Mouse (Mus musculus) natural killer cell, adult 2 months (primary cell): ENCODE results near the gene Rhog.
A peak's percentile ranks its signal among the peaks of the same experiment; 100 is the strongest.

Experiments used
- DNase-seq, 2 experiments: peaks; one replicate each; pipeline ENCODE4 v3.0.0; 2022; ENCODE audit warnings: low spot score in 2 of 2

Rhog gene

GRCm38 (mm10) chr7:102250631-102251214 lies 5.1 kb downstream of the Rhog start:
- DNase-seq, result peak; percentile 93 to 94

DNA sequence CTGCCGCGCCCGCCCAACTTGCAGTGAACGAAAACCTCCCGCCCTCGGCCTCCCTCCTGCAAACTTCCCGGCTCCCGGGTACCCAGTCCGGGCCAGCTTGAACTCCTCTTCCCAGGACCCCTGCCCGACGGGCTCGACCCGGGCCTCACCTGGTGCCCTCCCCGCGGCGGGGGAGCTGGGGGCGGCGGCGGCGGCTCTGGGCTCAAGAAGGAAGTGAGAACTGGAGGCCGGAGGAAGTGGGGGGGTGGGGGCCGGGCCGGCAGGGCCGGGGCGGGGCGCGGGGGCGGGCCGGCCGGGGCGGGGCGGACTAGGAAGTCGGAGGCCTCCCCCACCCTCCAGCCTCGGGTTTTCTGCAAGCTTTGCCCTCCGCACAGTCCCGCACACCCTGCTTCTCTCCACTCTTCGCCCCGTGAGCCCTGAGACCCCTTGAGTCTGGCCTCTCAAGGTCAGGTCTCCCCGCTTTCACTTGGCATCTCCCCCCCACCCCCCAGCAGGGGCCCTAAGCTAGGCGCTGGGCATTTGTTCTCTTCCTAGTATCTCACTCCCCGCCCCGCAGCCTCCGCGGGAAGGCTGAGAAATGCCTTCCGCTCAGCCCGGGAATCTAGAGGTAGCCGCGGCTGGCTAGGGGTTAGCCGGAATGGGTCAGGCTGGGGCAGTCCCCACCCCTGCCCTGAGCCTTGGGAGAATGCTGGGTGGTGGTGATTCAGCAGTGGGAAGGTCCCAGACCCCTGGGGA lies 5.8 kb downstream of the Rhog start:
- peak; percentile 68 to 74 for DNase-seq

DNA sequence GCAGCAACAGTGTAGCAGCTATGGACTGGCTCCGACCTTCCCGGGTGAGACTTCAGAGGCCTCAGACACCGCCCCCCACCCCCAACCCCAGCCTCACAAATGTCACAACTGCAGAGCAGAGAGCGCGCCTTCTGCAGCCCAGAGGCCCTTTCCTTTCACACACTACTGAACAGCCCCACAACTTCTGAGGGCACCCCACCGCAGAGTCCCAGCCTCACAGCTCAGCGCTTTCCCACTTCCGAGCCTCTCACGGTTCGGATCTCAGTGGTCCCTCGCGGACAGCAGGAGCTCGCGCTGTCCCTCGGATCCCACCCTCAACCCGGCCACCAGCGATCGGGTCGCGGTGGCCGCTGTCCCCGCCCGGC lies 6.3 kb downstream of the Rhog start:
- peak in 1 of 2 experiments; percentile 68 for DNase-seq

GRCm38 (mm10) chr7:102248691-102249404 lies 7.0 kb downstream of the Rhog start:
- peak; percentile 58 to 60 for DNase-seq

- no peak for DNase-seq
Observed at GRCm38 (mm10) chr7:102246956-102247797, 8.7 kb downstream of the Rhog start.

- DNase-seq, result no peak
Observed at GRCm38 (mm10) chr7:102246265-102246664, 9.6 kb downstream of the Rhog start.

DNA sequence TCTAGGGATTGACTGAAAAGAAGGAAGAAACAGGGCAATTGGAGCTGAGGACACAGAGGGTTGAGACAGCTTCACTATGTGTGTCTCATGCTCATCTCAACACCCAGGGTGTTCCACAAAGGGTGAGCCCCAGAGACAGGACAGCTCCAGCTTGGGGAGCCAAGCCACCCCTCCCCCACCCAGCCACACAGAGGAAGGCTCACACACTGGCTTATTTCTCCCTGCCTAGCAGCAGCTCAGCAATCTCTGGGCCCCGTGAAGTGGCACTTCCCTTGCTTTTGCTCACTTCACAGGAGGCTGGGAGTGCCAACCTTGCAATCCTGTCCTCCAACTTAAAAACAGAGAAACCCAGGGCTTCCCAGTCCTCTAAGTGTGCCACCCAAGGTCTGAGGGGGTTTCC lies 10.1 kb downstream of the Rhog start:
- no peak for DNase-seq

DNA sequence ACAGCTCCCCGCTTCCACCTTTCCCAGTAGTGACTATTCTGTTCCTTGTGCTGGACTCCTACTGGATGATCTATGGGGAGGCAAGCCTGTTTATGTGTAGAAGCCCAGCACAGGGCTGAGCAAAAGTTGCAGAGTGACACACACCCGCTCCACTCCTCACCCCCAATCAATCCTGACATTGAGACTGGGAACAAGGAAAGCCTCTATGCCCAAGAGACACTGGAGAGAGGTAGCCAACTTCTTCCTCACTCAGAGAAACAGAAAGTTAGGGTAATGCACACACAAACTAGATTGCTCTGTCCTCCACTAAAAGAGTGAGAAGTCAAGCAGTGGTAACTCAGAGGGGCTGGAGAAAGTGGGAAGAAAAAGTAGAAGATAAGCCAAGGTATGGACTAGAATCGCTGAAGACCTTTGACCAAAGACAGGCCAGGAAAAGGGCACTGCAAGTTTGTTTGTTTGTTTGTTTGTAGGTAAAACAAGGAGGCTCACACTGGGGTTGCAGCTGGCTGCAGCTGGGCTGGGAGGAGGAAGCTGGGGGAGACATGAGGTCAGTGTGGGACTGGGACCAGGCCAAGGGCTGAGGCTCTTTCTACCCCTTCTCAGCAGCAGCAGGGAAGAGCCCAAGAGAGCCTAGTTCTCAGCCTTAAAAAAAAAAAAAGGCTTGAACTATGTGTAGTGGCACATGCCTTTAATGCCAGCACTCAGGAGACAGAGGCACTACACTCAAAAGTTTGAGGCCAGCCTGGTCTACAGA lies 10.9 kb downstream of the Rhog start:
- DNase-seq, result no peak

- peak in 1 of 2 experiments; percentile 17 for DNase-seq
Observed at GRCm38 (mm10) chr7:102243870-102244269, 12.0 kb downstream of the Rhog start.

DNA sequence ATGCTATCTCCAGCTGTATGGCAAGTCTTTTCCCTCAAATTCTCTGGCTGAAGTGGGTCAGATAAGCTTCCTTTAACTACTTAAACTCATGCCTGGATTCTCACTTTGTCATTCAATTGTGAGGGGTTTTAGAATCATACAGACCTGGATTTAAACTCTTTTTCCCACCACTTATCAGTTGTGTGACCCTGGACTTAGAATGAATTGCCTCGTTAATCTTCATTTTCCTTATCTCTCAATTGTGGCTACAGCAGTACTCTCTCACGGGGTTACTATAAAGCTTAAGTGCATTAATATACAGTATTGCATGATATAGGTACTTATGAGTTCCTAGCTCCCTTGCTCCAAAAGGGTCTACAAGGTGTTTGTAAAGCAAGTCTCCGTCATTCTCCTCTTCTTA lies 12.9 kb downstream of the Rhog start:
- no peak for DNase-seq

DNA sequence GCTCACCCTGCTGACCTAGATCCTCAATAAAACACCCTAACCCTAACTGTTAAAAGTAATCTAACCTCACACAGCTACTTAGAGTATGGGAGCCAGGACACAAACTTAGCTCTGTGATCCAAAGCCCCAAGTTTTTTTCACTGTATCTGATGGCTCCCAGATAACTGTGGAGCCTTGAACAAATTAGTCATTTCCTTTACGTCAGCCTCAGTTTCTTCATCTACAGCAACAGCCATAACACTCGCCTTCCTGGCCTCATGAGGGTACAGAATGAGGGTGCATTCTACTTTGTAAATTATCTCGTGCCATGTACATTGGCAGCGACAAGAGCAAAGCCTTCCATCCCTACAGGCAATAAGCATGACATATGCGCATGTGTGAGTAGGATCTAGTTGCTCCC lies 13.5 kb downstream of the Rhog start:
- DNase-seq, result no peak

DNA sequence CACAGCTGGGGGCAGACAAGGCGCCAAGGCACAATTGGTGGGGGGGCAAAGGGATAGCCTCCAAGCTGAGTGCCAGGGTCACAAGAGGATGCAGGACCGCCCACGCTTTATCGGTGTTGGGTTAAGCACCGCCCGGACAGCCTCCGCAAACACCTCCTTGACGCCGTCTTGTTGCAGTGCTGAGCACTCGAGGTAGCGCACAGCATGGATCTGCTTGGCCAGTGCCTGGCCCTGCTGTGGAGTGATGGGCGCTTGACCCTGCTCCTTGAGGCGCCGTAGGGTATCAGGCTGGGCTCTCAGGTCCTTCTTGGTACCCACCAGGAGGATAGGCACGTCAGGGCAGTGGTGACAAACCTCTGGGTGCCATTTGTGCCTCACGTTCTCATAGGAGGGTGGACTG lies 16.3 kb downstream of the Rhog start:
- DNase-seq, result no peak

DNA sequence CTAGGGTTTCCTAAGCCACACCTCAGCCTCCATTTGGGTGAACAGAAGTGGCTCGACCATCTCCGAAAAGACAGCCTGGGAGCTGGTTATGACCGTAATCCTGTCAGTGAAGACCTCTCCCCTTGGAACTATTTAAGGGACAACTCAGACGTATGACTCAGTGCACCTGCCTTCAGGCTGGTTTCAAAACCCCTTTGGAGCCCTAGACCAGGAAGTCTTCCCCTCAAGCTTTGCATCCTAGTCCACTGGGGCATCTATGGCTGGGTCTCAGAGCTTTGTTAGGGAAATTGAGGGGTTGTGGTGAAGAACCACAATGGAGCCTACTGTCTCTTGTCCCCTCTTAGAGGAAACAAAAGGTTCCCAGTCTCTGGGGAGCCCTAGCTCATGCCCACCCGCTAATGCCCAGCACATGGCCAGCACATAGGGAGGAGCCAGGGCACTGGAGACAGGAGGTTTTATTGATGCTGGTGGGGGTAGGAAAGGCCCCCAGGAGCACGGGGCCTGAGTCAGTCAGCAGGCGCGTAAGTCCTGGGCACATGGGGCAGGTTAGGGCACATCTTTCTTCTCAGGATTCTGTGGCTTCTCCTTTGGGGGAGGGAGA lies 17.1 kb downstream of the Rhog start:
- no peak for DNase-seq

GRCm38 (mm10) chr7:102233059-102233458 lies 22.8 kb downstream of the Rhog start:
- no peak for DNase-seq

GRCm38 (mm10) chr7:102229814-102230213 lies 26.0 kb downstream of the Rhog start:
- no peak for DNase-seq

DNA sequence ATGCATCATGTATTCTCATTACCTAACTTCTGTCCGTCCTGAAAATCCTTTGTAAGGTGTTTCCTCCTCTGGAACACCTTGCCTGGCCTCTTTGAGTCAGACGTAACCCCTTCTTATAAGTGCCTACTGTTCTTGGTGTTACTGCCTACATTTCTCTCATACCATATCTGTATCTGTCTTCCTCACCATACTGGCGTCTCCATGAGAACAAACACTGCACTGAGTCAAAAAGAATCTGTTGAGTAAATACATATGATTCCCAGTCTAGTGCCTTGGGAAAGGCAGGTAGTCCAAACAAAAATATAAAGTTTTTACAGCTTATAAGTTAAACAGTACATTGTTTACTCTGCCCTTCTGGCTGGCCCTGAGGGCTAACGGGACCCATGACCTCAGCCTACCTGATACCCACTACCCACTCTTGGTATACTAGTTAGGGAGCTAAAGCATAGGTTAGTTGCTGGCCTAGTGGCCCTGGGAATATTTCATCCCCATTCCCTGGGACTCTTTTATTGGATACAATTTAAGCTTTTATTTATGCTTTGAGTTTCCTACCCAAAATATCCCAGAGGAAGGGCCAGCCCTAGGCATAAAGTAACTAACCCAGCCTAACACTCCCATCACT lies 27.7 kb downstream of the Rhog start:
- DNase-seq, result no peak

GRCm38 (mm10) chr7:102226051-102226450 lies 29.8 kb downstream of the Rhog start:
- DNase-seq, result no peak

- no peak for DNase-seq
Observed at GRCm38 (mm10) chr7:102223883-102224738, 31.7 kb downstream of the Rhog start.

- peak in 1 of 2 experiments; percentile 35 for DNase-seq
Observed at GRCm38 (mm10) chr7:102222830-102223556, 32.9 kb downstream of the Rhog start.
